Mouse (Mus musculus): Measurements from ENCODE around the gene Gnaq. TPM values are rescaled to one million over a fixed set of nuclear protein-coding genes. Genes with fewer than 3 reads are reported as not detected.

The Gnaq gene
- polyA plus RNA-seq, 1 experiment from 2014 or later, result 24.5 TPM

DNA sequence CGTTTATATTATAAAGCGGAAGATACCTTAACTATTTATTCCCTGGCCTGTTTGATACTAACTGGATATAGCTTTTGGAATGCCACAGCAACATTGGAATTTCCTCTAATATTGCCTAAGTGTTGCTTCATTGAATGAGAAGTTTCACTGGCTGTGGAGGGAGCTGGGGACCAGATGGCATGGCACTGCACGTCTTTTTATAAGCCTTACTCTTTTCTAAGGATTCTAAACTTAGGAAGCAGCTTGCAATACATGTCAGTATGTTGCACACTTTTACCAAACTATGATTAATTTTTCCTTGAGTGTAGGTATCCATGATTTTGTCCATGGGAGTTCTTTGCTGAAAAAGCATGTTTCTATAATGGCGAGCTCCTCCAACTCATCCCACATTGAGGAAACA lies 87.3 kb downstream of the Gnaq start:
- no peak overlapping the region for H3K27ac ChIP-seq
- peaks cover 32% of the 10 kb centered on the region for H3K36me3 ChIP-seq (replicated peaks)
- no peaks in the 10 kb centered on the region for H3K27me3 ChIP-seq (ENCODE audit: poor library complexity, severe bottlenecking)
- no peak overlapping the region for H3K4me3 ChIP-seq
- 0 out of 2 replicates have a peak, but pooled peaks cover 2% of the 10 kb centered on the region for H3K4me1 ChIP-seq
- H3K9me3 ChIP-seq, result no peaks in the 10 kb centered on the region
- DNase-seq (ENCODE audit: extremely low spot score, low spot score), result no peak
- 94% methylated on average over 4 of the region's 4 CpGs for WGBS

DNA sequence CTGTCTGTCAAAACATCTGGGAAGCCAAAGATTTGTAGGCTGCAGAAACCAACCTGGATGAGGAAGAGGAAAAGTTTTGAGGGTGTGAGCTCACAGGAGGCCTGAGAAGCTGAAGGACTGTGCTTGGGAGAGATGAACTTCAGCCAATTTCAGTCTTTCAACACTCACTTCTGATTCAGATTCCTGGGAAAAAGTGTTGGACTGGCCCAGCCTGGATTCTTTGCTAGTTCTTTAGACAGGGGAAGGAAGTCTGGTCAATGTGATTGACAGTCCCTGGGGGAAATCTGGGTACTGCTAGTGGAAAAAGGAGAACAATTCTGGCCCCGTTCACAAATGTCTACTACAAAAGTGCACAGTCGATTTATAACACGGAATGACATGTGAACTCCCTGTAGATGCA lies 89.9 kb downstream of the Gnaq start:
- 88% methylated on average over 3 of the region's 3 CpGs for WGBS
- H3K27me3 ChIP-seq (ENCODE audit: poor library complexity, severe bottlenecking), result no peaks in the 10 kb centered on the region

DNA sequence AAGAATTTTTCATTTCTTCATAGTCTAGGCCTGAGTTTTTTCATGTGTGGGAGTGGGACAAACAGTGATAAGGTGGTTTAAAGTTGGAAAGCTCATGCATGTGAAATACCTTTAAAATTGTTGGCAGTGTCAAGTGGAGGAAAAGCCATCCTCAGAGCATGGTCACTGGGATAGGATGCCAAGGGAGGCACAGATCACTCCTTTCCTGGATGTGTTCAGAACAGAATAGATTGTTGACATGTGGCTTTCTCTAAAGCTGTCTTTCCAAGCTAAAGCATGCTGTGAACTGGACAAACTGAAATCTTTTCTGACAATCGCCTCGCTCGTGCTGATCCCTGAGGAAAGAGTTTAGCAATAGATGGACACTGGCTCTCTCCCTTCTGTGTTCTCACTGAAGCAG lies 90.5 kb downstream of the Gnaq start:
- DNase-seq (ENCODE audit: extremely low spot score, low spot score), result no peak
- Histone ChIP-seq H3K9me3 (no peaks in the 10 kb centered on the region), H3K4me3 (no peak overlapping the region), H3K36me3 (replicated peaks) (peaks cover 48% of the 10 kb centered on the region), H3K27me3 (ENCODE audit: poor library complexity, severe bottlenecking) (no peaks in the 10 kb centered on the region), H3K27ac (no peak overlapping the region), H3K4me1 (no peaks in the 10 kb centered on the region)
- 96% methylated on average over 3 of the region's 3 CpGs for WGBS

More for the DNA sequence above, 89.9 kb downstream of the Gnaq start:
- peaks cover 48% of the 10 kb centered on the region for H3K36me3 ChIP-seq (replicated peaks)
- H3K27ac ChIP-seq, result no peak overlapping the region
- H3K9me3 ChIP-seq, result no peaks in the 10 kb centered on the region
- H3K4me3 ChIP-seq, result no peak overlapping the region
- DNase-seq (ENCODE audit: extremely low spot score, low spot score), result no peak
- no peaks in the 10 kb centered on the region for H3K4me1 ChIP-seq

DNA sequence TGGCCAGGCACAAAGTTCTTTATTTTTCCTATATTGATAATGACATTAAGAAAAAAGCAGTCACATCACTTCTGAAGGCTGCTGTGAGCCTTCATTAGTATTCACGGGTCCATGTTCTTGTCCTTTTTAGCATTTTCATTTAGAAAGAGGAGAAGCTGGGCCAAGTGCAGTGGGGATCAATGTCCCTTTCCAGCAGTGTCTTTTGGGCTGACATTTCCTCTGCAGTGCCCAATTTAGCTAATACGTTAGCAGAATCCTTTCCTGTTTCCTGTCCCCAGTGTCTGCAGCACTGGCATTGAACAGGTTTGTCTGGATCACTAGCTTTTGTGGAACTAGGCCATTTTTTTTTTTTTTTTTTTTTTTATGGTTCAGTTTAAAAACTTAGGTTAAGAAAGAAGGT lies 92.2 kb downstream of the Gnaq start:
- H3K27me3 ChIP-seq (ENCODE audit: poor library complexity, severe bottlenecking), result no peaks in the 10 kb centered on the region
- DNase-seq (ENCODE audit: extremely low spot score, low spot score), result no peak
- no peak overlapping the region for H3K27ac ChIP-seq
- H3K4me1 ChIP-seq, result no peaks in the 10 kb centered on the region
- H3K4me3 ChIP-seq, result no peak overlapping the region
- H3K36me3 ChIP-seq (replicated peaks), result peaks cover 43% of the 10 kb centered on the region
- no peaks in the 10 kb centered on the region for H3K9me3 ChIP-seq
- WGBS, result 80% methylated on average over 2 of the region's 2 CpGs

DNA sequence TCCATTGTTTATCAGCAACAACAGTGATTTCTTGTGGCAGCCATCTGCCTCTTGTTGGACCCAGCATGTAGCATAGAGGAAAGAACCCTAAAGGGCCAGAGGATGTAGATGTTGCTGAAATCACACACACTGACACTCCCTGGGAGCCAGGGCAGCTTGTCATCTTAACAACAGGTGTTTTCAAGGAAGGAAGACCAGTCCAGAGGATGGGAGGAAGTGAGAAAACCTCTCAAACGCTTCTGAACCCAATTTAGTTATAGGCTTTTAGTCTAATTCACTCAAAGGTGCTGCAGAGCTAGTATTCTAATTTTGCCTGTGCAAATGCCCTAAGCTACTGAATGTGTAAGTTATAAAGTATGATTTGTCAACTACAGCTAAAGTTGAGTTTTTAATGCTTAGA lies 99.0 kb downstream of the Gnaq start:
- H3K4me3 ChIP-seq, result no peak overlapping the region
- H3K27me3 ChIP-seq (ENCODE audit: poor library complexity, severe bottlenecking), result no peaks in the 10 kb centered on the region
- no peak overlapping the region for H3K27ac ChIP-seq
- DNase-seq (ENCODE audit: extremely low spot score, low spot score), result no peak
- peaks cover 3% of the 10 kb centered on the region for H3K36me3 ChIP-seq (replicated peaks)
- WGBS, result 84% methylated on average over 1 of the region's 1 CpGs
- peaks cover 5% of the 10 kb centered on the region; the same call in 1 of the 2 replicates for H3K4me1 ChIP-seq
- no peaks in the 10 kb centered on the region for H3K9me3 ChIP-seq

DNA sequence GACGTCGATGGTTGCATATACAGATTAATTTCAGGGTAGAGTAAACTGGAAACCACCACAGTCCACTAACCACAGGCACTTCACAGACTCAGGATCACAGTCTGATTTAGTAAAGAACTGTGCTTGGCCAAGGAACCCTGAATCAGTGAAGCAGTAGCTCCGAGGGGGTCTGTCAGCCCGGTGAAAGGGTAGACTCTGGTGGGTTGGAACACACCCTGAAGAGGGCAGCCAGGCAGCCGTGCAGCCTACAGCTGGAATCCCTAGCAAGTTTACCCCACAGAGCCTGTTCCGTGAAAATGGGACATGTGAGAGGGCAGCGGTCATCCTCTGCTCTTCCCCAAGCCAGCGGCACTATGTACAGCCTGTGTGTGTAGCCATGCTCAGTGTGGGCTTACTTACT lies 103.0 kb downstream of the Gnaq start:
- 91% methylated on average over 8 of the region's 8 CpGs for WGBS
- DNase-seq (ENCODE audit: extremely low spot score, low spot score), result no peak
- no peaks in the 10 kb centered on the region for H3K9me3 ChIP-seq
- H3K27ac ChIP-seq, result no peak overlapping the region
- no peaks in the 10 kb centered on the region for H3K36me3 ChIP-seq (replicated peaks)
- H3K4me3 ChIP-seq, result no peak overlapping the region
- no peaks in the 10 kb centered on the region for H3K27me3 ChIP-seq (ENCODE audit: poor library complexity, severe bottlenecking)
- H3K4me1 ChIP-seq, result peaks cover 40% of the 10 kb centered on the region

DNA sequence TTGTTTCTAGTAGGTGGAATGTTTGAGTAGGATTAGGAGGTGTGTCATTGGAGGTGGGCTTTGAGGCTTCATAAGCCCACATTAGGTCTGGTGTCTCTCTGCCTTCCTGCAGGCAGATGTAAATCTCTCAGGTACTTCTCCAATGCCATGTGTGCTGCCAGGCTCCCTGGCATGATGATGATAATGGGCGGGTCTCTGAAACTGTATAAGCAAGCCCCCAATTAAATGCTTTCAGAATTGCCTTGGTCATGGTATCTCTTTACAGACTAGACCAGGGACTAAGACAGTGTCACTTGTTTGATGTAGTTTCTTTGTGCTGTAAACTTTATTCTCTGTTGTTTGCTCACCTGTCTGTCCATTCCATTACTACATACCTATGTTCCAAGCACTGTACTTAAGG lies 104.4 kb downstream of the Gnaq start:
- Histone ChIP-seq H3K4me1 (peaks cover 52% of the 10 kb centered on the region), H3K9me3 (no peaks in the 10 kb centered on the region), H3K4me3 (no peak overlapping the region), H3K27ac (no peak overlapping the region), H3K27me3 (ENCODE audit: poor library complexity, severe bottlenecking) (no peaks in the 10 kb centered on the region), H3K36me3 (replicated peaks) (no peaks in the 10 kb centered on the region)
- 94% methylated on average over 1 of the region's 1 CpGs for WGBS
- DNase-seq (ENCODE audit: extremely low spot score, low spot score), result no peak

DNA sequence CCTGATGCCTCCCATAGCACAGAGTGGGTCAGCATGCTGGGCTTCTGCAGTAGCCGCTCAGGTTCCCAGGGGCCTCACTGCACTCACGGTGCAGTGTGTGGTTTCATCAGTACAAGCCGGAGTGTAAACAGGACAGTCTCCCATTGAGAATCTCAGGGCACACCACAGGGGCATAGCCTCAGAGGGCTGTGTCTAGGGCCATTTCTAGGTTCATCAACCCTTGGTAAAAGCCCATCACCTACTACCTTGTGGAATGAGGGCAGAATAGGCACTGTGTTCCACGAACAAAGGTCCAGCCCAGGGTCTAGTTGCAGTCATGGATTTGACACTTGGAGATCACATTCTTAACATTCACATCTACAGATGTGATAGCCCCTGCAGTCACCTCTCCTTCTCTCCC lies 105.4 kb downstream of the Gnaq start:
- 76% methylated on average over 4 of the region's 4 CpGs for WGBS
- no peaks in the 10 kb centered on the region for H3K36me3 ChIP-seq (replicated peaks)
- H3K27me3 ChIP-seq (ENCODE audit: poor library complexity, severe bottlenecking), result no peaks in the 10 kb centered on the region
- H3K27ac ChIP-seq, result 0 out of 2 replicates have a peak overlapping the region, but pooled peaks have one; percentile 35
- no peak overlapping the region for H3K4me3 ChIP-seq
- no peak for DNase-seq (ENCODE audit: extremely low spot score, low spot score)
- H3K9me3 ChIP-seq, result no peaks in the 10 kb centered on the region
- H3K4me1 ChIP-seq, result peaks cover 56% of the 10 kb centered on the region

DNA sequence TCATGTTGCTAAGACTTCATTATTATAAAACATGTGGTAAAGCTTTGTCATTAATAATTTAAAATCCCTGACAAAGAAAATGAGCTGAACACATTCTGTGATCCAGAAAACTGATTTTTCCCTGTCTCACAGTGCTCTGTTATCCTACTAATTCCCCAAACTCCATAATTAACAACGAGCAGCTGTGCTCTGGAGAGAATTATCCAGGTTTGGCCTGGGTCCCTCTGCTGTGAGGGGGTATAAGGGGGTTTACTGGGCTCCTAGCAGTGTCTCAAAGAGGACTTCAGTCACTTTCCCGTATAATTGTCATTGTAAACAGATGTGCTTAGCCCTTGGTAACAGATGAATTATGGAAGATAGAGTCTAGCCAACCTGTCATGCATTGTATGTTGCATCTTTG lies 105.9 kb downstream of the Gnaq start:
- 65% methylated on average over 2 of the region's 2 CpGs for WGBS

DNA sequence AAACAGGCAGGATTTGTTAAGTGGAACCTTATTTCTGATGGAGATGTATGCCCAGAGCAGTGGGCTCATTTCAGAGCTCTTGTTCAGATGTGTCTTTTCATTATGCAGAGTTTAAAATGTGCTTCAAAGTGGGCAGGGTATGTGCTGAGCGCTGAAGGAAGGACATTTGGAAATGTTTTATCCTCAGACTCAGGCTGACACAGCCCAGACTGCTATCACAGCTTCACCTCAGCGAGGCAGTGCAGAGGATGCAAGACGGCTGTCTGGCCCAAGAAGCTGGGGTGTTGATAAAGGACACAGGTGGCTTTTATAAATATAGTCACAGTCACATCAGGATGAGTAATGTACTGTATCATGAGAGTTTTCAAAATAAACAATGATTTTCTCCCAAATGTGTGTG lies 110.1 kb downstream of the Gnaq start:
- WGBS, result 87% methylated on average over 3 of the region's 3 CpGs
- H3K36me3 ChIP-seq (replicated peaks), result no peaks in the 10 kb centered on the region
- H3K4me1 ChIP-seq, result peaks cover 63% of the 10 kb centered on the region
- H3K27me3 ChIP-seq (ENCODE audit: poor library complexity, severe bottlenecking), result no peaks in the 10 kb centered on the region
- no peak for DNase-seq (ENCODE audit: extremely low spot score, low spot score)
- no peaks in the 10 kb centered on the region for H3K9me3 ChIP-seq
- no peak overlapping the region for H3K4me3 ChIP-seq
- H3K27ac ChIP-seq, result no peak overlapping the region

More for the DNA sequence above, 105.9 kb downstream of the Gnaq start:
- peaks cover 59% of the 10 kb centered on the region for H3K4me1 ChIP-seq
- H3K4me3 ChIP-seq, result no peak overlapping the region
- DNase-seq (ENCODE audit: extremely low spot score, low spot score), result no peak
- no peak overlapping the region for H3K27ac ChIP-seq
- no peaks in the 10 kb centered on the region for H3K9me3 ChIP-seq
- no peaks in the 10 kb centered on the region for H3K36me3 ChIP-seq (replicated peaks)
- H3K27me3 ChIP-seq (ENCODE audit: poor library complexity, severe bottlenecking), result no peaks in the 10 kb centered on the region

DNA sequence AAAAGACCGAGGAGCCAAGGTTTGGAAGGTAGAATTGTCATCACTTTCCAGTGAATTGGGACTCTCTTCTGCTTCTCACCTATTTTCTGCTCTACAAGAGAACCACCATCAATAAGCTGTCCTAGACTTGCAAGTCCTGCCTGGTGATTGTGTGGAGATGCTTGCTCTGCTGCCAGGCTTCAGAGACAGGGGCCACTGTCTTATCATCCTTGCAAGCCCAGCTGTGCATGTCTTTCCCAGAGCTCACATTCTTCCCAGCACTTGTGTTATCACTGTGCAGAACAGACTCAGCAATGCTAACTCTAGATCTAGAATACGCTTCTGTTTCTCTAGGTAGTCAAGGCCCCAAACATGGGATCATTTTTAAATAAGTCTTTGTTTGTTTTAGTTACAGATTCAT lies 116.4 kb downstream of the Gnaq start:
- peaks cover 46% of the 10 kb centered on the region for H3K4me1 ChIP-seq
- no peak overlapping the region for H3K4me3 ChIP-seq
- no peaks in the 10 kb centered on the region for H3K27me3 ChIP-seq (ENCODE audit: poor library complexity, severe bottlenecking)
- H3K36me3 ChIP-seq (replicated peaks), result no peaks in the 10 kb centered on the region
- WGBS, result 85% methylated on average over 2 of the region's 2 CpGs
- H3K27ac ChIP-seq, result no peak overlapping the region
- no peaks in the 10 kb centered on the region for H3K9me3 ChIP-seq
- DNase-seq (ENCODE audit: extremely low spot score, low spot score), result no peak

DNA sequence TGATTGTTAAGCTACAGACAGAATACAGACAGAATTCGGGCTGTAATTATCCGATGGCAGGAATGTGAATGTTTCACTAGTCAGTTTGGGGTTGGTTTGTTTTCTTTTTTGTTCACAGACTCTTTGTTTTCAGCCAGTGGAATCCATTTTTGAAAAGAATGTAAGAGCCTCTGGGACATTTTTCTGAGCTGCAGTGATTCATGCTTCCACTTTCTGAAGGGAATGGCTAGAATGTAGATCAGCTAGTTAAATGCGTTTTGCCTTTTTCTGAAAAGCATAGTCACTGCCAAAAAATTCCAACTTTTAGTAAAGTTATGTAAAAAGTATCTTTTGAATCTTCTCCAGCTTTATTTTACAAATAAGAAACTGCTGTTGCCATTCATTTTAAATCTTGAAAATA lies 118.3 kb downstream of the Gnaq start:
- DNase-seq (ENCODE audit: extremely low spot score, low spot score), result no peak
- H3K4me1 ChIP-seq, result peaks cover 40% of the 10 kb centered on the region

DNA sequence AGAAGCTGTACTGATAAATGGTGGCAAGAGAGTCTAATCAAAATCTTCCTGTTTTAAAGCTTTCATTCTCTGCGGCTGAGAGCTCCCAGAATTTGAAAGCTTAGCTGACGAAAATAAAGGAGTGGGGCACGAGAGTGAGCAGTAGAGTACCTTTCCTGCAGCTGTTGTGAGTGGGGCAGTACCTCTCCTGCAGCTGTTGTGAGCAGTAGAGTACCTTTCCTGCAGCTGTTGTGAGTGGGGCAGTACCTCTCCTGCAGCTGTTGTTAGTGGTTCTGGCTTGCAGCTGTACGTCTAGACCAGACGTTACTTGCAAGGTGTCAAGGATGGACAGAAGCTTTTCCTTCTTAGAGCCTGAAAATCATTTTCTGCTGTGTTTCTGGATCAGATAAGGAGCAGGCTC lies 119.2 kb downstream of the Gnaq start:
- H3K4me1 ChIP-seq, result peaks cover 40% of the 10 kb centered on the region
- no peak overlapping the region for H3K27ac ChIP-seq
- H3K27me3 ChIP-seq (ENCODE audit: poor library complexity, severe bottlenecking), result no peaks in the 10 kb centered on the region
- H3K9me3 ChIP-seq, result no peaks in the 10 kb centered on the region
- WGBS, result 79% methylated on average over 5 of the region's 5 CpGs
- no peak overlapping the region for H3K4me3 ChIP-seq
- no peaks in the 10 kb centered on the region for H3K36me3 ChIP-seq (replicated peaks)
- DNase-seq (ENCODE audit: extremely low spot score, low spot score), result no peak

More for the DNA sequence above, 118.3 kb downstream of the Gnaq start:
- Histone ChIP-seq H3K27me3 (ENCODE audit: poor library complexity, severe bottlenecking) (no peaks in the 10 kb centered on the region), H3K9me3 (no peaks in the 10 kb centered on the region), H3K4me3 (no peak overlapping the region), H3K36me3 (replicated peaks) (no peaks in the 10 kb centered on the region), H3K27ac (peak overlapping the region; percentile 51; the same call in 1 of the 2 replicates)
- WGBS, result 58% methylated on average over 3 of the region's 3 CpGs

DNA sequence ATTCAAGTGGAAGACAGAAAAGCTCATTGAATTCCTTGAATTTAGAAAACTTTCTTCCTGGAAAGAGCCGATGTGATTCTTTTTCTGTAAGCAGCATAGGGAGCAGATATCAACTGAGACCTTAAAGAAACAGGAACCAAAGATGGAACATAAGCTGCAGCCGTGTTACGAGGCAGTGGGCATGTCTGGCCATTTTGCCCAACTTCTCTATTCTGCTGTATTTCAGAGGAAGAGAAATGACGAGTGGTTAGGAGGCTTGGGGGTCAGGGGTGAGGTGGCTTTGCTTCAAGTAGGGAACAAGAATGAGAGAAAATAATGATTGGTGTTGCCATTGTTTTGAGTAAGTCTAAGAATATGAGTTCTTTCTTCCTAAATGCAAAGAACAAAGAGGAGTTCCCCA lies 120.1 kb downstream of the Gnaq start:
- peaks cover 36% of the 10 kb centered on the region for H3K4me1 ChIP-seq
- no peaks in the 10 kb centered on the region for H3K36me3 ChIP-seq (replicated peaks)
- no peak for DNase-seq (ENCODE audit: extremely low spot score, low spot score)
- no peaks in the 10 kb centered on the region for H3K27me3 ChIP-seq (ENCODE audit: poor library complexity, severe bottlenecking)
- no peaks in the 10 kb centered on the region for H3K9me3 ChIP-seq
- WGBS, result 73% methylated on average over 4 of the region's 4 CpGs
- H3K27ac ChIP-seq, result no peak overlapping the region
- no peak overlapping the region for H3K4me3 ChIP-seq
